Mouse (Mus musculus) left cerebral cortex, adult 2 months (tissue): ENCODE data around the gene Gm29609. TPM values are rescaled to one million over a fixed set of nuclear protein-coding genes. Genes with fewer than 3 reads are reported as not detected.

ENCODE experiments used
- DNase-seq, 2 experiments: peaks; one replicate each; pipeline ENCODE4 v3.0.0; 2021 to 2022; ENCODE audit warnings: low spot score in 2 of 2, mixed read lengths in 1 of 2; ENCODE audit errors: extremely low spot score in 1 of 2
- H3K27ac ChIP-seq: fragments of 200-600 bp; 2 replicates; pipeline ENCODE4 v1.8.1; 2022
- H3K4me3 ChIP-seq: fragments of 200-600 bp; 2 replicates; pipeline ENCODE4 v1.8.1; 2022
- CTCF ChIP-seq: fragments of 200-600 bp; IDR thresholded peaks from 2 replicates; pipeline ENCODE4 v1.8.1; 2022; ENCODE audit warnings: antibody characterized with exemption, mild to moderate bottlenecking, moderate library complexity
- intact Hi-C: fragments of 180-260 bp; cut with DNase I; formaldehyde crosslinking; loops from one replicate; pipeline ENCODE4 v1.15.1; 2025
- total RNA-seq, 2 experiments: library from RNA; stranded (reverse); gene quantifications; 2 replicates each; pipeline ENCODE4 v1.2.3; 2021

The Gm29609 gene
- total RNA-seq, 2 experiments from 2014 or later = 3.0 to 3.2 TPM

- intact Hi-C loops = no loop called here
- DNase-seq = no peak
- no peak overlapping the region for H3K4me3 ChIP-seq
- H3K27ac ChIP-seq = no peak overlapping the region
- no peak for TF ChIP-seq CTCF
Measured at GRCm38 (mm10) chr5:31203866-31204265, 24.2 kb upstream of the Gm29609 start.

GRCm38 (mm10) chr5:31202933-31203332, 23.2 kb upstream of the Gm29609 start:
- peak overlapping the region; percentile 88 for H3K27ac ChIP-seq
- DNase-seq = no peak
- TF ChIP-seq CTCF = no peak
- H3K4me3 ChIP-seq = peak overlapping the region; percentile 80; the same call in 1 of the 2 replicates
- intact Hi-C loops = no loop called here

- intact Hi-C loops = loop anchor here (1.0 kb wide), 1 partner anchor 9 kb away; the partner anchor contains the start of genes Eif2b4 and Snx17
- Histone ChIP-seq H3K4me3 (peak within 1 kb of the TSS; percentile 80), H3K27ac (peak within 1 kb of the TSS; percentile 89)
- peak; percentile 93 to 97 for DNase-seq
- no peak for TF ChIP-seq CTCF
Measured at GRCm38 (mm10) chr5:31201742-31202590, 22.3 kb upstream of the Gm29609 start, which contains the start of gene Zfp513. Zfp513 (minus strand) TSS chr5:31202303.

GRCm38 (mm10) chr5:31201042-31201741, 21.5 kb upstream of the Gm29609 start:
- DNase-seq = no peak
- no peak for TF ChIP-seq CTCF
- Histone ChIP-seq H3K4me3 (peak overlapping the region; percentile 80), H3K27ac (peak overlapping the region; percentile 89)
- intact Hi-C loops = loop anchor here (1.0 kb wide), 1 partner anchor 8 kb away; the partner anchor contains the start of genes Eif2b4 and Snx17

GRCm38 (mm10) chr5:31200327-31200768, 20.6 kb upstream of the Gm29609 start:
- Histone ChIP-seq H3K27ac (peak overlapping the region; percentile 2; the same call in 1 of the 2 replicates), H3K4me3 (no peak overlapping the region)
- no peak for TF ChIP-seq CTCF
- intact Hi-C loops = no loop called here
- no peak for DNase-seq

GRCm38 (mm10) chr5:31199893-31200292, 20.2 kb upstream of the Gm29609 start:
- no peak overlapping the region for H3K4me3 ChIP-seq
- intact Hi-C loops = no loop called here
- H3K27ac ChIP-seq = no peak overlapping the region; the same call in 1 of the 2 replicates
- DNase-seq = no peak
- TF ChIP-seq CTCF = no peak; the same call in 1 of the 2 replicates

- intact Hi-C loops = no loop called here
- DNase-seq = no peak
- H3K4me3 ChIP-seq = no peak overlapping the region
- TF ChIP-seq CTCF = no peak
- H3K27ac ChIP-seq = no peak overlapping the region
Measured at GRCm38 (mm10) chr5:31199321-31199892, 19.7 kb upstream of the Gm29609 start.

GRCm38 (mm10) chr5:31198616-31199320, 19.1 kb upstream of the Gm29609 start:
- intact Hi-C loops = no loop called here
- H3K27ac ChIP-seq = no peak overlapping the region
- DNase-seq = no peak
- H3K4me3 ChIP-seq = no peak overlapping the region
- TF ChIP-seq CTCF = no peak

- intact Hi-C loops = no loop called here
- TF ChIP-seq CTCF = no peak
- no peak overlapping the region for H3K4me3 ChIP-seq
- no peak overlapping the region for H3K27ac ChIP-seq
- no peak for DNase-seq
Measured at GRCm38 (mm10) chr5:31198170-31198569, 18.5 kb upstream of the Gm29609 start.

GRCm38 (mm10) chr5:31197072-31197471, 17.4 kb upstream of the Gm29609 start:
- intact Hi-C loops = no loop called here
- TF ChIP-seq CTCF = no peak
- no peak overlapping the region for H3K27ac ChIP-seq
- DNase-seq = no peak
- H3K4me3 ChIP-seq = no peak overlapping the region

GRCm38 (mm10) chr5:31196207-31196606, 16.5 kb upstream of the Gm29609 start:
- TF ChIP-seq CTCF = no peak
- intact Hi-C loops = no loop called here
- DNase-seq = no peak
- Histone ChIP-seq H3K27ac (no peak overlapping the region), H3K4me3 (no peak overlapping the region)
